Mouse (Mus musculus): ENCODE data around the gene Pcsk2. TPM values are rescaled to one million over a fixed set of nuclear protein-coding genes. Genes with fewer than 3 reads are reported as not detected.

Pcsk2 gene
- polyA plus RNA-seq, 1 experiment from 2014 or later = 0.92 TPM

- Histone ChIP-seq H3K36me3 (ENCODE audit: insufficient read depth, low read length) (no peaks in the 10 kb centered on the region), H3K27me3 (ENCODE audit: insufficient read depth, low read length) (no peaks in the 10 kb centered on the region), H3K9me3 (replicated peaks; ENCODE audit: low read length) (no peaks in the 10 kb centered on the region), H3K4me2 (ENCODE audit: low read length) (no peak overlapping the region), H3K4me1 (replicated peaks; ENCODE audit: insufficient read depth, low read length) (0 out of 2 replicates have a peak, but pooled peaks cover 3% of the 10 kb centered on the region), H3K4me3 (replicated peaks; ENCODE audit: low read depth, low read length) (no peak overlapping the region), H3K9ac (ENCODE audit: low read depth, low read length) (no peak overlapping the region), H3K27ac (0 out of 2 replicates have a peak overlapping the region, but pooled peaks have one; percentile 36)
- 44% methylated on average over 15 of the region's 15 CpGs for WGBS
- no peak for TF ChIP-seq CTCF (IDR thresholded peaks at IDR 0.05; ENCODE audit: low read depth)
- ATAC-seq (replicated peaks; ENCODE audit: low FRiP score, low read depth) = peak; percentile 86
- peak; percentile 40 for DNase-seq (ENCODE audit: low spot score)
Measured at GRCm38 (mm10) chr2:143806140-143806923, 260.4 kb downstream of the Pcsk2 start.

GRCm38 (mm10) chr2:143806924-143807664, 261.1 kb downstream of the Pcsk2 start:
- H3K27ac ChIP-seq = 0 out of 2 replicates have a peak overlapping the region, but pooled peaks have one; percentile 36
- 0 out of 2 replicates have a peak, but pooled peaks have one; percentile 8 for ATAC-seq (replicated peaks; ENCODE audit: low FRiP score, low read depth)
- DNase-seq (ENCODE audit: low spot score) = no peak

GRCm38 (mm10) chr2:143808789-143809188, 262.8 kb downstream of the Pcsk2 start:
- no peaks in the 10 kb centered on the region for H3K27me3 ChIP-seq (ENCODE audit: insufficient read depth, low read length)
- no peak for DNase-seq (ENCODE audit: low spot score)
- no peaks in the 10 kb centered on the region for H3K36me3 ChIP-seq (ENCODE audit: insufficient read depth, low read length)
- H3K4me2 ChIP-seq (ENCODE audit: low read length) = no peak overlapping the region
- no peak overlapping the region for H3K27ac ChIP-seq
- H3K4me3 ChIP-seq (replicated peaks; ENCODE audit: low read depth, low read length) = no peak overlapping the region
- H3K9me3 ChIP-seq (replicated peaks; ENCODE audit: low read length) = no peaks in the 10 kb centered on the region
- ATAC-seq (replicated peaks; ENCODE audit: low FRiP score, low read depth) = no peak
- TF ChIP-seq CTCF (IDR thresholded peaks at IDR 0.05; ENCODE audit: low read depth) = peak; percentile 29; the same call in 1 of the 2 replicates
- no peak overlapping the region for H3K9ac ChIP-seq (ENCODE audit: low read depth, low read length)
- 0 out of 2 replicates have a peak, but pooled peaks cover 3% of the 10 kb centered on the region for H3K4me1 ChIP-seq (replicated peaks; ENCODE audit: insufficient read depth, low read length)
- WGBS = 67% methylated on average over 5 of the region's 5 CpGs

More at GRCm38 (mm10) chr2:143806924-143807664, 261.1 kb downstream of the Pcsk2 start:
- Histone ChIP-seq H3K4me1 (replicated peaks; ENCODE audit: insufficient read depth, low read length) (0 out of 2 replicates have a peak, but pooled peaks cover 3% of the 10 kb centered on the region), H3K9me3 (replicated peaks; ENCODE audit: low read length) (no peaks in the 10 kb centered on the region), H3K27me3 (ENCODE audit: insufficient read depth, low read length) (no peaks in the 10 kb centered on the region), H3K9ac (ENCODE audit: low read depth, low read length) (no peak overlapping the region), H3K4me2 (ENCODE audit: low read length) (no peak overlapping the region), H3K4me3 (replicated peaks; ENCODE audit: low read depth, low read length) (no peak overlapping the region), H3K36me3 (ENCODE audit: insufficient read depth, low read length) (no peaks in the 10 kb centered on the region)
- no peak for TF ChIP-seq CTCF (IDR thresholded peaks at IDR 0.05; ENCODE audit: low read depth)
- 69% methylated on average over 9 of the region's 9 CpGs for WGBS

- H3K4me1 ChIP-seq (replicated peaks; ENCODE audit: insufficient read depth, low read length) = no peaks in the 10 kb centered on the region
- ATAC-seq (replicated peaks; ENCODE audit: low FRiP score, low read depth) (no peak), DNase-seq (ENCODE audit: low spot score) (no peak)
- no peak overlapping the region for H3K4me2 ChIP-seq (ENCODE audit: low read length)
- H3K36me3 ChIP-seq (ENCODE audit: insufficient read depth, low read length) = no peaks in the 10 kb centered on the region
- no peak overlapping the region for H3K27ac ChIP-seq
- TF ChIP-seq CTCF (IDR thresholded peaks at IDR 0.05; ENCODE audit: low read depth) = no peak
- no peaks in the 10 kb centered on the region for H3K27me3 ChIP-seq (ENCODE audit: insufficient read depth, low read length)
- WGBS = 21% methylated on average over 4 of the region's 4 CpGs
- H3K9ac ChIP-seq (ENCODE audit: low read depth, low read length) = no peak overlapping the region
- no peak overlapping the region for H3K4me3 ChIP-seq (replicated peaks; ENCODE audit: low read depth, low read length)
- no peaks in the 10 kb centered on the region for H3K9me3 ChIP-seq (replicated peaks; ENCODE audit: low read length)
Measured at GRCm38 (mm10) chr2:143812262-143812661, 266.3 kb downstream of the Pcsk2 start.

- H3K27ac ChIP-seq = no peak overlapping the region
- no peak overlapping the region for H3K4me3 ChIP-seq (replicated peaks; ENCODE audit: low read depth, low read length)
- no peak for DNase-seq (ENCODE audit: low spot score)
- H3K4me1 ChIP-seq (replicated peaks; ENCODE audit: insufficient read depth, low read length) = no peaks in the 10 kb centered on the region
- no peaks in the 10 kb centered on the region for H3K9me3 ChIP-seq (replicated peaks; ENCODE audit: low read length)
- H3K27me3 ChIP-seq (ENCODE audit: insufficient read depth, low read length) = no peaks in the 10 kb centered on the region
- H3K4me2 ChIP-seq (ENCODE audit: low read length) = no peak overlapping the region
- H3K9ac ChIP-seq (ENCODE audit: low read depth, low read length) = no peak overlapping the region
- H3K36me3 ChIP-seq (ENCODE audit: insufficient read depth, low read length) = no peaks in the 10 kb centered on the region
- no peak for ATAC-seq (replicated peaks; ENCODE audit: low FRiP score, low read depth)
- no peak for TF ChIP-seq CTCF (IDR thresholded peaks at IDR 0.05; ENCODE audit: low read depth)
- 85% methylated on average over 10 of the region's 11 CpGs for WGBS
Measured at GRCm38 (mm10) chr2:143813461-143813860, 267.5 kb downstream of the Pcsk2 start.

GRCm38 (mm10) chr2:143831645-143832044, 285.7 kb downstream of the Pcsk2 start:
- DNase-seq (ENCODE audit: low spot score) = no peak
- Histone ChIP-seq H3K9ac (ENCODE audit: low read depth, low read length) (no peak overlapping the region), H3K27ac (no peak overlapping the region), H3K4me3 (replicated peaks; ENCODE audit: low read depth, low read length) (no peak overlapping the region), H3K4me2 (ENCODE audit: low read length) (no peak overlapping the region), H3K9me3 (replicated peaks; ENCODE audit: low read length) (no peaks in the 10 kb centered on the region), H3K27me3 (ENCODE audit: insufficient read depth, low read length) (no peaks in the 10 kb centered on the region), H3K4me1 (replicated peaks; ENCODE audit: insufficient read depth, low read length) (peaks cover 4% of the 10 kb centered on the region; the same call in 1 of the 2 replicates), H3K36me3 (ENCODE audit: insufficient read depth, low read length) (no peaks in the 10 kb centered on the region)
- 55% methylated on average over 17 of the region's 17 CpGs for WGBS
- ATAC-seq (replicated peaks; ENCODE audit: low FRiP score, low read depth) = no peak
- no peak for TF ChIP-seq CTCF (IDR thresholded peaks at IDR 0.05; ENCODE audit: low read depth)
